Mouse (Mus musculus): Measurements from ENCODE around the gene Gm17727. TPM values are rescaled to one million over a fixed set of nuclear protein-coding genes. Genes with fewer than 3 reads are reported as not detected.

Gm17727 gene
- not detected in 2 replicates for polyA plus RNA-seq (2012; rRNA removed)

DNA sequence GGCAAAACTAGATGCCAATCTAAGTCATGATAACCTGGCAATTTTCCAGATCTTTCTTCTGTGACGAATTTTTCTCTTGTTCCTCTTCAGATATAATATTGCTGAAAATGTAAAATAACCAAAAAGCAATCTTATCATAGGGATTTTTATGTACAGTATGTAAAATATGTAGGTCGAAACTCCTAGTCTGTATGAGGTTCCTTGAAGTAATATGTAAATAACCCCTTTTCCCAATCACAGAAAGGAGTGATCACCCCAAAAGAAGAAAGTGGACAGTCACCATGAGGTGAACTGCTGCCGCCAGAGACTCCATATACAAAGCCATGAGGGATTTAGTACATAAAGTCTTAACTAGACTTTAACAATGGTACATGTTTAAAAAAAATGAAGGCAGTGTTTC lies at the start of gene Gm17727:
TSS of gene Gm17727 (minus strand) at position 101 of the 400 bp plus-strand sequence.

DNA sequence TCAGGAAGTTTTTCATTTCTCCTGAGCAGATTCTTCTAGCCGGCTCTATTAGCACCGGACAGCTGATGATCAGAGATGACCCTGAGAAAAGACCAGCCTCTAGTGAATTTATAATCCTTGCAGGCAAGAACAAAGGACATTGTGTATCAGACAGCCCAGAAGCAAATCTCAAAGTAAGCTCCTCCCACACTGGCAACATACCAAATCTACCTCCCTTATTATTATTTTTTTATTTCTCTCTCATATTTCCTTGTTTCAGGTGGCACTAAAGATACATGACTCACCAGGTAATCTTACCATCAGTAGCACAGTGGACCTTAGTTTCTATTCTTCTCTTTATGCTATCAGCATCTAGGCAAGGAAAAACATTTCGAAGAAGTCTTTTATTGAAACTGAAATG lies 12.1 kb upstream of the Gm17727 start, which contains the start of the genes Gm27235 and D730048I06Rik:
TSS of gene Gm27235 (minus strand) at position 101 of the 400 bp plus-strand sequence.
TSS of gene D730048I06Rik (minus strand) at position 112 of the 400 bp plus-strand sequence.

GRCm38 (mm10) chr9:35740749-35741148 lies 37.2 kb downstream of the Gm17727 start, which contains the start of gene Gm17677:
Gm17677 (plus strand) TSS chr9:35741049.

Other genes with a start within 250 kb of the Gm17727 start
- gene Ddx25, start 219.6 kb downstream of the Gm17727 start, polyA plus RNA-seq (2012; rRNA removed), result 0.02 TPM in 1 of 2 replicates, not detected in the other
- gene Pus3, start 219.5 kb downstream of the Gm17727 start, polyA plus RNA-seq (2012; rRNA removed), result 0.06 and 0.21 TPM in 2 replicates
- gene Pate2, start 207.8 kb downstream of the Gm17727 start, polyA plus RNA-seq (2012; rRNA removed), result not detected in 2 replicates
- gene Hyls1, start 207.7 kb downstream of the Gm17727 start, polyA plus RNA-seq (2012; rRNA removed), result 0.06 and 0.08 TPM in 2 replicates
- gene Pate4, start 166.2 kb downstream of the Gm17727 start, polyA plus RNA-seq (2012; rRNA removed), result not detected in 2 replicates
- not detected in 2 replicates for gene Pate3, start 129.9 kb downstream of the Gm17727 start, polyA plus RNA-seq (2012; rRNA removed)
- gene Pate1, start 90.7 kb downstream of the Gm17727 start, polyA plus RNA-seq (2012; rRNA removed), result not detected in 2 replicates
- not detected in 2 replicates for gene Gm17677, start 37.1 kb downstream of the Gm17727 start, polyA plus RNA-seq (2012; rRNA removed)
- gene Gm27235, start 12.0 kb upstream of the Gm17727 start, polyA plus RNA-seq (2012; rRNA removed), result 0.10 TPM in 1 of 2 replicates, not detected in the other
- 0.08 TPM in 1 of 2 replicates, not detected in the other for gene D730048I06Rik, start 12.0 kb upstream of the Gm17727 start, polyA plus RNA-seq (2012; rRNA removed)
- 0.14 TPM in 1 of 2 replicates, not detected in the other for gene 9230110F15Rik, start 66.0 kb upstream of the Gm17727 start, polyA plus RNA-seq (2012; rRNA removed)
- gene 9230113P08Rik, start 130.3 kb upstream of the Gm17727 start, polyA plus RNA-seq (2012; rRNA removed), result not detected in 2 replicates

Data from stomach, adult 2 months (tissue).